Mouse (Mus musculus): ENCODE measurements at regions not wholly inside any gene's neighbourhood (a gene's known extent, or its start where the extent isn't known, plus 50 kb on each side); places are given as distances from the start of the nearest gene placed in this dataset.

DNA sequence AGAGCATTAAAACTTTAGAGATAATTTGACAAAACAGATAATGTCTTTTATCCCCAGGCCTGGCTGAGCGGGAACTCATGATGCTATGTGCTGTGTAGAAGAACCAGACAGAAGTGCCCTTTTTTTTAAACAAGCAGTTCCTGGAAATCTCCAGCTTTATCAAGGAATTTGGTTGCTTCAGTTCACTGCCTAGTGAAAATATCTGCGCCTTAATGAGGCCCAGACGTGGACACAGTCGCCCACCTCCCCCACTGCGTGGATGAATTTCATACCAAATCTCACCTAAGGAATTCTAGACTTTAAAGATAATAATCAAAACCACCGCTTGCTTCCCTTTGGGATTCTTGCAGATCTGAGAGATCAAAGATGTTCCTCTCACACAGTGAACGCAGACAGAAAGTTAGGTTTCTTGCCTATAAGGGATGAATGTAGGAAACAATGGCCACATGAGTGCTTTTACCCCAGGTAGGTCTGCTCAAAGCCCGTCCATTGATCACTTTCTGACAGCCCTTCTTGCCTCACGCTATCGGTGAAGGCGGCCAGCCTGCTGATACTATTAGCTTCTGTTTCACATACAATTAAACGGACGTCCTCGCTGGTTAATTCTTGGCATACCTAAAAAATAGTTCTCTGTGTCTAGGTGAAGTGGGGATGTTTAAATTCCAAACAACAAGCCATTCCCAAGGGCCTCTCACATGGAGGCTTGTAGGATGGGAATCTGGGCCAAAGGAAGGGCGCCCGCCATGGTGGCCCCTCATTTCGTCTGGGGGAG, 159.6 kb downstream of the 1500009L16Rik start:
- ATAC-seq (replicated peaks; ENCODE audit: low FRiP score) (no peak), DNase-seq (ENCODE audit: low spot score) (no peak)
- no peaks in the 10 kb centered on the region for H3K4me1 ChIP-seq (replicated peaks; ENCODE audit: control insufficient read depth, insufficient read depth, low read length)
- no peak overlapping the region for H3K9ac ChIP-seq (ENCODE audit: low read depth, low read length)
- H3K4me3 ChIP-seq (ENCODE audit: low read depth, low read length): no peak overlapping the region
- no peaks in the 10 kb centered on the region for H3K27me3 ChIP-seq (replicated peaks; ENCODE audit: control insufficient read depth, insufficient read depth, low read length)
- peak overlapping the region; percentile 16; the same call in 1 of the 2 replicates for H3K27ac ChIP-seq (ENCODE audit: low read depth, low read length)
- no peak overlapping the region for H3K4me2 ChIP-seq
- WGBS: 59% methylated on average over 17 of the region's 17 CpGs
- no peaks in the 10 kb centered on the region for H3K36me3 ChIP-seq (ENCODE audit: control insufficient read depth, insufficient read depth, low read length)
- H3K9me3 ChIP-seq (ENCODE audit: control insufficient read depth, low read length): no peaks in the 10 kb centered on the region

DNA sequence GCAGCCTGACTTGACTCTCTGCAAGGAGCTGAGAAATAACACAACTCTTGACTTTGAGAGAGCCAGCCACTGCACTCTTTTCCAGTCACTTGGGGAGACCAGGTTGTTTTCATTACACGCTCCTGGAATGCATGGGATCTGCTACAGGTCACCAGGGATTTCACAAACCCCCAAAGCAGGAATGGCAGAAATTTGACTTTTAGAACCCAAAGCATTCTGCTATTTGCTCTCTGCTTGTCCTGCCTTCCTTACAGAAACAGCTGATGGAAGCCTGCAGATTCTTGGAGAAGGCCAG, 160.2 kb downstream of the 1500009L16Rik start:
- WGBS: 77% methylated on average over 1 of the region's 1 CpGs
- ATAC-seq (replicated peaks; ENCODE audit: low FRiP score): no peak

GRCm38 (mm10) chr10:83884553-83884952, 161.9 kb downstream of the 1500009L16Rik start:
- ATAC-seq (replicated peaks; ENCODE audit: low FRiP score) (no peak), DNase-seq (ENCODE audit: low spot score) (no peak)
- no peak overlapping the region for H3K27ac ChIP-seq (ENCODE audit: low read depth, low read length)
- no peaks in the 10 kb centered on the region for H3K9me3 ChIP-seq (ENCODE audit: control insufficient read depth, low read length)
- WGBS: 75% methylated on average over 2 of the region's 2 CpGs
- no peak overlapping the region for H3K4me2 ChIP-seq
- H3K27me3 ChIP-seq (replicated peaks; ENCODE audit: control insufficient read depth, insufficient read depth, low read length): no peaks in the 10 kb centered on the region
- H3K36me3 ChIP-seq (ENCODE audit: control insufficient read depth, insufficient read depth, low read length): no peaks in the 10 kb centered on the region
- no peak overlapping the region for H3K4me3 ChIP-seq (ENCODE audit: low read depth, low read length)
- H3K9ac ChIP-seq (ENCODE audit: low read depth, low read length): no peak overlapping the region
- no peaks in the 10 kb centered on the region for H3K4me1 ChIP-seq (replicated peaks; ENCODE audit: control insufficient read depth, insufficient read depth, low read length)

More for the DNA sequence above, 160.2 kb downstream of the 1500009L16Rik start:
- no peak overlapping the region for H3K4me2 ChIP-seq
- no peaks in the 10 kb centered on the region for H3K36me3 ChIP-seq (ENCODE audit: control insufficient read depth, insufficient read depth, low read length)
- H3K4me3 ChIP-seq (ENCODE audit: low read depth, low read length): no peak overlapping the region
- DNase-seq (ENCODE audit: low spot score): no peak
- H3K27me3 ChIP-seq (replicated peaks; ENCODE audit: control insufficient read depth, insufficient read depth, low read length): no peaks in the 10 kb centered on the region
- H3K9ac ChIP-seq (ENCODE audit: low read depth, low read length): no peak overlapping the region
- no peaks in the 10 kb centered on the region for H3K4me1 ChIP-seq (replicated peaks; ENCODE audit: control insufficient read depth, insufficient read depth, low read length)
- 0 out of 2 replicates have a peak overlapping the region, but pooled peaks have one; percentile 16 for H3K27ac ChIP-seq (ENCODE audit: low read depth, low read length)
- H3K9me3 ChIP-seq (ENCODE audit: control insufficient read depth, low read length): no peaks in the 10 kb centered on the region

GRCm38 (mm10) chr10:83888587-83888986, 165.9 kb downstream of the 1500009L16Rik start:
- no peak overlapping the region for H3K4me2 ChIP-seq
- H3K36me3 ChIP-seq (ENCODE audit: control insufficient read depth, insufficient read depth, low read length): no peaks in the 10 kb centered on the region
- no peak for DNase-seq (ENCODE audit: low spot score)
- H3K4me1 ChIP-seq (replicated peaks; ENCODE audit: control insufficient read depth, insufficient read depth, low read length): no peaks in the 10 kb centered on the region
- H3K27ac ChIP-seq (ENCODE audit: low read depth, low read length): no peak overlapping the region
- ATAC-seq (replicated peaks; ENCODE audit: low FRiP score): no peak
- 86% methylated on average over 6 of the region's 6 CpGs for whole genome bisulfite sequencing
- H3K9me3 ChIP-seq (ENCODE audit: control insufficient read depth, low read length): no peaks in the 10 kb centered on the region
- H3K9ac ChIP-seq (ENCODE audit: low read depth, low read length): no peak overlapping the region
- no peak overlapping the region for H3K4me3 ChIP-seq (ENCODE audit: low read depth, low read length)
- no peaks in the 10 kb centered on the region for H3K27me3 ChIP-seq (replicated peaks; ENCODE audit: control insufficient read depth, insufficient read depth, low read length)

DNA sequence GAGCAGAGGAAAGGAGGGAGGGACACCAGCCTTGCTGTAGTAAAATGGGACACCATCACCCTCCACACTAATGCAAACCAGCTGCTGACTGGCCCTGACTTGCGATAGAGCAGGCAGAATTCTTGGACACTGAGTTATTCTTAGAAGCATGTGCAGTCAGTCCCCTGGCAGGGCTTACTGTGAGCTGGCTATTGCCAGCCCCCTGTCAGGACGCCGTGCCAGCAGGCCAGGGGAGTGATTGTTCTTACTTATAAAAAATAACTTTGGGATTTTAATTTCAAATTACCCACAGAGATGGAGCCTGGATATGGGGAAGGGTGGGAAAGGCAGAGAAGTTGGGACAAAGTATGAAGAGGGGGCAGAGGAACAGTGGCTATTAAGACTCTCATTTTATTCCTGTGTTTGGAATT, 173.1 kb downstream of the 1500009L16Rik start:
- DNase-seq (ENCODE audit: low spot score) (no peak), ATAC-seq (replicated peaks; ENCODE audit: low FRiP score) (no peak)
- WGBS: 58% methylated on average over 3 of the region's 3 CpGs
- Histone ChIP-seq H3K9ac (ENCODE audit: low read depth, low read length) (no peak overlapping the region), H3K36me3 (ENCODE audit: control insufficient read depth, insufficient read depth, low read length) (no peaks in the 10 kb centered on the region), H3K4me1 (replicated peaks; ENCODE audit: control insufficient read depth, insufficient read depth, low read length) (no peaks in the 10 kb centered on the region), H3K27ac (ENCODE audit: low read depth, low read length) (no peak overlapping the region), H3K27me3 (replicated peaks; ENCODE audit: control insufficient read depth, insufficient read depth, low read length) (no peaks in the 10 kb centered on the region), H3K9me3 (ENCODE audit: control insufficient read depth, low read length) (no peaks in the 10 kb centered on the region), H3K4me3 (ENCODE audit: low read depth, low read length) (no peak overlapping the region), H3K4me2 (no peak overlapping the region)

DNA sequence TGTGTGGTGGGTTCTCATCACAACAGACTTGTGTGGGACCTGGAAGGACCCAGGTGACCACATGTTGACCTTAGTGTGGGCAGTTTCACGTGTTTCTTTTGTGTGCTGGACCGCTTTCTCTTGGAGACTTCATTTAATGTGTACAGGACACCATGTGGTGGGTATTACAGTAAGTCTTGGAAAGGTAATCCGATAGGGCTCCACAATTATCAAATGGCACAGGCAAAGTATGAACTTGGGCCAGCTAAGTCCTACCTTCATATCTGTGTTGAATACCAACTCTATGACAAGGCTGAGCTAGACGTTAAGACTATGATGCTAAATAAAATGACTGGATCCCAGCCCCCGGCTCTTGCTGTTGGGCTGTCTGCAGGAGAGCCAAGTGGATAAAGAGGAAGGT, 173.5 kb downstream of the 1500009L16Rik start:
- no peak overlapping the region for H3K27ac ChIP-seq (ENCODE audit: low read depth, low read length)
- 56% methylated on average over 5 of the region's 5 CpGs for WGBS
- H3K4me1 ChIP-seq (replicated peaks; ENCODE audit: control insufficient read depth, insufficient read depth, low read length): no peaks in the 10 kb centered on the region
- DNase-seq (ENCODE audit: low spot score) (no peak), ATAC-seq (replicated peaks; ENCODE audit: low FRiP score) (no peak)
- no peak overlapping the region for H3K4me3 ChIP-seq (ENCODE audit: low read depth, low read length)
- no peak overlapping the region for H3K4me2 ChIP-seq
- H3K9me3 ChIP-seq (ENCODE audit: control insufficient read depth, low read length): no peaks in the 10 kb centered on the region
- no peak overlapping the region for H3K9ac ChIP-seq (ENCODE audit: low read depth, low read length)
- no peaks in the 10 kb centered on the region for H3K36me3 ChIP-seq (ENCODE audit: control insufficient read depth, insufficient read depth, low read length)
- no peaks in the 10 kb centered on the region for H3K27me3 ChIP-seq (replicated peaks; ENCODE audit: control insufficient read depth, insufficient read depth, low read length)

- Histone ChIP-seq H3K4me2 (no peak overlapping the region), H3K9me3 (ENCODE audit: control insufficient read depth, low read length) (no peaks in the 10 kb centered on the region), H3K4me1 (replicated peaks; ENCODE audit: control insufficient read depth, insufficient read depth, low read length) (no peaks in the 10 kb centered on the region), H3K4me3 (ENCODE audit: low read depth, low read length) (no peak overlapping the region), H3K9ac (ENCODE audit: low read depth, low read length) (no peak overlapping the region), H3K27me3 (replicated peaks; ENCODE audit: control insufficient read depth, insufficient read depth, low read length) (no peaks in the 10 kb centered on the region), H3K36me3 (ENCODE audit: control insufficient read depth, insufficient read depth, low read length) (no peaks in the 10 kb centered on the region), H3K27ac (ENCODE audit: low read depth, low read length) (no peak overlapping the region)
- DNase-seq (ENCODE audit: low spot score) (no peak), ATAC-seq (replicated peaks; ENCODE audit: low FRiP score) (no peak)
- WGBS: 81% methylated on average over 6 of the region's 6 CpGs
Observed at GRCm38 (mm10) chr10:83897558-83897957, 174.9 kb downstream of the 1500009L16Rik start.

DNA sequence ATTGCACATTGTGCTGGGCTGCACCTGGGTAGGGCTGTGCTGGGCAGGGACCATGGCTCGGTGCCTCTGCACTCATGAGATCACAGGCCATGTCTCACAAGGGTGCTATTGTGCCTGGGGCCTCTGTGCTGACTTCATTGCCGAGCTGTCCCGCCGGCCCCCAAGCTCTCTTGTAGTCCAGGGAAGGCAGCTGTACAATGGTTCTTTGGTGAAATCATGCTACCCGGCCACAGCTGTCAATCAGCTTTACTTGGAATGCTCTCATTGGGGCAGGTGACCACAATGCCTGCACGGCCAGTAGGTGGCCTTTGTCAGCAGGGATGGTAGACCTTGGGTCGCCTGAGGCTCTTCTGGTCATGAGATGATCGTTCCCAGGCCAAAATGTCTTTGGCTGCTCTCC, 184.1 kb downstream of the 1500009L16Rik start:
- H3K4me1 ChIP-seq (replicated peaks; ENCODE audit: control insufficient read depth, insufficient read depth, low read length): no peaks in the 10 kb centered on the region
- no peak overlapping the region for H3K4me3 ChIP-seq (ENCODE audit: low read depth, low read length)
- no peak overlapping the region for H3K27ac ChIP-seq (ENCODE audit: low read depth, low read length)
- no peak overlapping the region for H3K4me2 ChIP-seq
- H3K27me3 ChIP-seq (replicated peaks; ENCODE audit: control insufficient read depth, insufficient read depth, low read length): no peaks in the 10 kb centered on the region
- no peak for ATAC-seq (replicated peaks; ENCODE audit: low FRiP score)
- no peaks in the 10 kb centered on the region for H3K9me3 ChIP-seq (ENCODE audit: control insufficient read depth, low read length)
- no peaks in the 10 kb centered on the region for H3K36me3 ChIP-seq (ENCODE audit: control insufficient read depth, insufficient read depth, low read length)
- H3K9ac ChIP-seq (ENCODE audit: low read depth, low read length): no peak overlapping the region
- 77% methylated on average over 8 of the region's 8 CpGs for WGBS
- no peak for DNase-seq (ENCODE audit: low spot score)

- Histone ChIP-seq H3K4me2 (no peak overlapping the region), H3K9me3 (ENCODE audit: control insufficient read depth, low read length) (no peaks in the 10 kb centered on the region), H3K9ac (ENCODE audit: low read depth, low read length) (no peak overlapping the region), H3K4me1 (replicated peaks; ENCODE audit: control insufficient read depth, insufficient read depth, low read length) (peaks cover 12% of the 10 kb centered on the region), H3K27ac (ENCODE audit: low read depth, low read length) (no peak overlapping the region), H3K4me3 (ENCODE audit: low read depth, low read length) (no peak overlapping the region), H3K36me3 (ENCODE audit: control insufficient read depth, insufficient read depth, low read length) (no peaks in the 10 kb centered on the region), H3K27me3 (replicated peaks; ENCODE audit: control insufficient read depth, insufficient read depth, low read length) (no peaks in the 10 kb centered on the region)
- 81% methylated on average over 10 of the region's 10 CpGs for WGBS
- ATAC-seq (replicated peaks; ENCODE audit: low FRiP score) (no peak), DNase-seq (ENCODE audit: low spot score) (no peak)
Observed at GRCm38 (mm10) chr10:83910649-83911370, 188.1 kb downstream of the 1500009L16Rik start.

Data from liver, embryonic 11.5 days (tissue).